Mouse (Mus musculus) testis, adult 2 months (tissue): ENCODE measurements around the gene Gucd1.

Experiments
- CTCF ChIP-seq: fragments of 200-500 bp; IDR thresholded peaks from 2 replicates; pipeline ENCODE4 v1.5.1; 2012; ENCODE audit warnings: low read depth, mild to moderate bottlenecking, inconsistent platforms, low read length, moderate library complexity; ENCODE audit not compliant: control insufficient read depth, insufficient read depth, insufficient replicate concordance
- POLR2A ChIP-seq: fragments of 200-500 bp; IDR thresholded peaks from 2 replicates; pipeline ENCODE4 v1.6.1; 2012; ENCODE audit warnings: low read depth, mild to moderate bottlenecking, inconsistent platforms, low read length, moderate library complexity; ENCODE audit not compliant: control insufficient read depth

- TF ChIP-seq CTCF (no peak), POLR2A (no peak)
These were observed 76.0 kb downstream of the Gucd1 start for GRCm38 (mm10) chr10:75441800-75442199.
